Mouse (Mus musculus): ENCODE data around the gene Actn1. TPM values are rescaled to one million over a fixed set of nuclear protein-coding genes. Genes with fewer than 3 reads are reported as not detected.
A peak's percentile ranks its signal among the peaks of the same experiment; 100 is the strongest.

The Actn1 gene
- polyA plus RNA-seq, 1 experiment from 2014 or later: 29.2 TPM

DNA sequence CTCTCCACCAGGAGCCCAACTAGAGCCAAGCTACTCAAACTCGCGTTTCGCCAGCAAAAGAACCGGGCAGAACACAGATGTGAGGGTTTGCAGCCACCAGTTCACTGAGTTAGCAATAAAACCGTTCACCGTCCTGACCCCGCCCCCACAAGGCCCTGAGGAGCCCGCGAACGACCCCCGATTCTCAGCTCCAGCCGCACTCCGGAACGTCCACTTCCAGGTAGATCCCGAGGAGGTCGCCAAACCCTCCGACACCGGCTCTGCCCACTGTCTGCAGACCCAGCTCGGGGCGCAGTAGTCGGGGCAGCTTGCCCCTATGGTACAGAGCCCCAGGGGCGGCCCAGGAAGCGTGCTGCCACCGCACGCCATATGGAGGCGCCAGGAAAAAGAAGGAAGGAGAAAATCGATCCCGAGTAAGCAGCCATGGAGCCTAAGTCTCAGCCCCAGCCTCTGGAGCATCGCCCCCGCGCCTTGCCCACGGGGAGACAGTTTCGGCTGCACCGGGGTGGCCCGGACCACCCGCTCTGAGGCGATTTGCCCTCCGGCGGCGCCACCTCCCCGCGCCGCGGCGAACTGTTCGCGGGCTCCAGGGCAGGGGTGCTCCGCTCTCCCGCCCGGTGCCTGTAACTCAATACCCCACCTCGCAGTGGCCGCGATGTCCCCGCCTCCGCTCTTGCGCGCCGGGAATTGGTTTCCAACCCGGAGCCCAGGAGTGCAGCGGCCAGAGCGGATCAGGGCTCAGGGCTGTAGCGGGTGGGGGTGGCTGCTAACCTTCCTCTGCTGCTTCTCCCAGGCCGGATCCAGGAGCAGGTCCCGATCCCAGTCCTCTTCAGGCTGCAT lies 735 bp downstream of the Actn1 start:
- Histone ChIP-seq H3K27me3 (no peaks in the 10 kb centered on the region), H3K4me1 (replicated peaks) (peaks cover 40% of the 10 kb centered on the region), H3K4me2 (peak overlapping the region; percentile 91), H3K9ac (peak overlapping the region; percentile 88), H3K4me3 (peak overlapping the region; percentile 93), H3K9me3 (replicated peaks) (no peaks in the 10 kb centered on the region), H3K27ac (peak overlapping the region; percentile 98), H3K36me3 (no peaks in the 10 kb centered on the region)
- WGBS: under 1% methylated on average over 61 of the region's 64 CpGs
- peak; percentile 73 for ATAC-seq (replicated peaks; ENCODE audit: insufficient number of reproducible peaks, insufficient read depth, low FRiP score, low read depth)

GRCm38 (mm10) chr12:80258520-80259215 lies 1.5 kb downstream of the Actn1 start:
- Histone ChIP-seq H3K27ac (peak overlapping the region; percentile 98), H3K9me3 (replicated peaks) (no peaks in the 10 kb centered on the region), H3K4me2 (peak overlapping the region; percentile 91), H3K4me3 (peak overlapping the region; percentile 93), H3K27me3 (no peaks in the 10 kb centered on the region), H3K36me3 (no peaks in the 10 kb centered on the region), H3K9ac (peak overlapping the region; percentile 88), H3K4me1 (replicated peaks) (peaks cover 43% of the 10 kb centered on the region)
- ATAC-seq (replicated peaks; ENCODE audit: insufficient number of reproducible peaks, insufficient read depth, low FRiP score, low read depth): no peak
- WGBS: 1% methylated on average over 22 of the region's 22 CpGs

DNA sequence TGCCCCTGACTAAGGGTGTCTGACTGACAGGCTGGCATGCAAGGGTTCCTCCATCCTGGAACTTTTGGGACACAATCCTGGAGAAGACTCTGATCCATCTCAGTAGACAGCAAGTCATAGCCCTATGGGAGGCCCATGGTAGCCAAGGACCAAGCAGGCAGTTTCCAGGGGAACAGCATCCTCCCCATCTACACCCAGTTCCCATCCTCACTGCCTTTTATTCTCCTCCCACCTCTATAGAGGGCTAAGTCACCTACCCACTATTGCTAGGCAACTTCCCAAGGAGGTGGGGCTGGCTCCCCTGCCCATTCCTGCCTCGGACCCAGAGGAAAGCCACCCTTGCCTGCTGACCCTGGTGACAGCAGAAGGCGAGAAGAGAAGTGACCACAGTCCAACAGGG lies 8.2 kb downstream of the Actn1 start:
- no peak for ATAC-seq (replicated peaks; ENCODE audit: insufficient number of reproducible peaks, insufficient read depth, low FRiP score, low read depth)
- H3K9me3 ChIP-seq (replicated peaks): no peaks in the 10 kb centered on the region
- H3K4me3 ChIP-seq: no peak overlapping the region
- no peaks in the 10 kb centered on the region for H3K27me3 ChIP-seq
- H3K4me1 ChIP-seq (replicated peaks): peaks cover 80% of the 10 kb centered on the region
- no peak overlapping the region for H3K4me2 ChIP-seq
- no peak overlapping the region for H3K9ac ChIP-seq
- WGBS: 50% methylated on average over 2 of the region's 2 CpGs
- no peak overlapping the region for H3K27ac ChIP-seq
- no peaks in the 10 kb centered on the region for H3K36me3 ChIP-seq

DNA sequence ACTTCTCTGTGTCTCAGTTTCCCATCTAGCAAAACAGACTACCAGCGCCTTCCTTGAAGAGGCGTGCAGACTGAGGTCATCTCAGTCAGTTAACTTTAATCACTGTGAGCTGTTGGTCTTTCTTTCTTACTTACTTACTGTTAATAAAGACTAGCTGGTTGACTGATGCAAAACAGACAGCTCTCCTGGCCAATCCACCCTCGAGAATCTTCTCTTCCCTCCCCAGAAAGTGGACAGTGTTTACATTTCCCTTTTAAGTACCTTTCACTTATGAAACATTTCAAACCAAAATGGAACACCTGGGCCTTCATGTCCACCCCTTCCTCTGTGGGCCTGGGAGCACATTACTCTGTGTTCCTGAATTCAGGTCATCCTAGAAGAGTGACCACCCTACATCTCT lies 8.6 kb downstream of the Actn1 start:
- no peaks in the 10 kb centered on the region for H3K9me3 ChIP-seq (replicated peaks)
- H3K9ac ChIP-seq: no peak overlapping the region
- H3K4me1 ChIP-seq (replicated peaks): peaks cover 80% of the 10 kb centered on the region
- ATAC-seq (replicated peaks; ENCODE audit: insufficient number of reproducible peaks, insufficient read depth, low FRiP score, low read depth): no peak
- no peaks in the 10 kb centered on the region for H3K27me3 ChIP-seq
- no peak overlapping the region for H3K4me3 ChIP-seq
- no peaks in the 10 kb centered on the region for H3K36me3 ChIP-seq
- H3K4me2 ChIP-seq: no peak overlapping the region
- 66% methylated on average over 3 of the region's 3 CpGs for WGBS
- H3K27ac ChIP-seq: no peak overlapping the region

DNA sequence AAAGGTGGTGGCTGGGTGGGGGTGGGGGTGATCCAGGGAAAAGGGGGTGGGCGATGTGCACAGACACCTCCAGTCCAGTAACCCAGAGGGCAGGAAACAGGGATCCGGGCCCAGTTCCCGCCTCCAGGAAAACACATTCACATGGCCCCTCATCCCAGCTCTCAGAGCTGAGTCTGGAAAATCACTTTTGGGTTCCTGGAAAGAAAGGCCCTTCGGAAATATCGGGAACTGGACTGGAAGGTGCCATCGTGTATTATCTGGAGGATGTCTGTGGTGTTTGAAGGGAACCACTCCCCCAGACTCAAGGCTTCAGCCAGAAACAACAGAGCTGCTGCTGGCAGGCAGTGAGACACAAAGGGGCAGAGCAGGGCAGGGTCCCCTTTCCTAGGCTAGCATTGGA lies 10.6 kb downstream of the Actn1 start:
- WGBS: 44% methylated on average over 6 of the region's 6 CpGs
- ATAC-seq (replicated peaks; ENCODE audit: insufficient number of reproducible peaks, insufficient read depth, low FRiP score, low read depth): no peak
- H3K36me3 ChIP-seq: no peaks in the 10 kb centered on the region
- H3K9ac ChIP-seq: no peak overlapping the region
- peak overlapping the region; percentile 55 for H3K27ac ChIP-seq
- no peaks in the 10 kb centered on the region for H3K9me3 ChIP-seq (replicated peaks)
- no peak overlapping the region for H3K4me2 ChIP-seq
- no peaks in the 10 kb centered on the region for H3K27me3 ChIP-seq
- H3K4me3 ChIP-seq: no peak overlapping the region
- peaks cover 86% of the 10 kb centered on the region for H3K4me1 ChIP-seq (replicated peaks)

DNA sequence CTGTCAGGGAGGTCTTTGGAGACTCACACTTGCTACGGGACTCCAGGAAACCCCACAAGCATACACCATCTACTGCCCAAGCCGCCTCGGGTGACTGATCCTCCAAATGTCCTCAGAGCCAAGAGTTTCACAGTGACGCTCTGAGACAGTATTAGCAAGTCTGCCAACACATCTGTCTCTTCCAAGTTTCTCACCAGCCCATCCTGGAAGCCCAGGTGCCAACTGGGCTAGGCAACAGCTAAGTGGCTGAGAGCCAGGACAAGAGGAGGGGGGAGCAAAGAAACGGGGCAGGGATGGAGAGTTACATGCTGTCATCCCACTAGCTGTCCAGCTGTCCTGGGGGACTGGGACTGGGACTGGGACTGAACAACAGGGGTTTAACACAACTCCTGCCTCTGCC lies 13.1 kb downstream of the Actn1 start:
- 32% methylated on average over 5 of the region's 5 CpGs for WGBS
- Histone ChIP-seq H3K4me1 (replicated peaks) (peaks cover 96% of the 10 kb centered on the region), H3K9ac (no peak overlapping the region), H3K27me3 (no peaks in the 10 kb centered on the region), H3K4me3 (no peak overlapping the region), H3K36me3 (no peaks in the 10 kb centered on the region), H3K9me3 (replicated peaks) (no peaks in the 10 kb centered on the region), H3K27ac (peak overlapping the region; percentile 57), H3K4me2 (no peak overlapping the region)
- peak; percentile 16; the same call in 1 of the 2 replicates for ATAC-seq (replicated peaks; ENCODE audit: insufficient number of reproducible peaks, insufficient read depth, low FRiP score, low read depth)

- Histone ChIP-seq H3K4me1 (replicated peaks) (peaks cover 96% of the 10 kb centered on the region), H3K4me2 (no peak overlapping the region), H3K9ac (no peak overlapping the region), H3K27me3 (no peaks in the 10 kb centered on the region), H3K9me3 (replicated peaks) (no peaks in the 10 kb centered on the region), H3K36me3 (no peaks in the 10 kb centered on the region), H3K4me3 (no peak overlapping the region), H3K27ac (peak overlapping the region; percentile 57)
- no peak for ATAC-seq (replicated peaks; ENCODE audit: insufficient number of reproducible peaks, insufficient read depth, low FRiP score, low read depth)
- WGBS: 53% methylated on average over 2 of the region's 2 CpGs
Measured at GRCm38 (mm10) chr12:80246505-80246904, 13.7 kb downstream of the Actn1 start.

DNA sequence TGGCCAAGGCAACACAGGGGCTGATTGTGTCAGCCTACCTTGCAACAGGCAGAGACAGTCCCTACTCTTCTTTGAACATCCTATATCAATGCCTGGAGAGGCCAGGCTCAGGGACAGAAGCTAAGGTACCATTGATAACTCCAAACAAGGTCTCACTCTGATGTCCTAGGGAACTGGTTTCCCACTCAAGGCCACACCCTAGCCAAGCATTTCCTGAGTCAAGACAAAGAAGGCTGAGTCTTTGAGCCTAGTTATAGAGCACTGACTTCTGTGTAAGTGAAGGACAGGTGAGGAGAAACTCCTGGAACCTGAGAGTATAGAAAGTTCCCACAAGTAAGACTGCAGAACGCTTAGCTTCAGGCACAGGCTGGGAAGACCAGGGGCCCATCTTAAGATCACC lies 15.4 kb downstream of the Actn1 start:
- Histone ChIP-seq H3K4me1 (replicated peaks) (peaks cover 90% of the 10 kb centered on the region), H3K4me3 (no peak overlapping the region), H3K9ac (no peak overlapping the region), H3K9me3 (replicated peaks) (no peaks in the 10 kb centered on the region), H3K4me2 (no peak overlapping the region), H3K36me3 (no peaks in the 10 kb centered on the region), H3K27ac (no peak overlapping the region), H3K27me3 (no peaks in the 10 kb centered on the region)
- ATAC-seq (replicated peaks; ENCODE audit: insufficient number of reproducible peaks, insufficient read depth, low FRiP score, low read depth): no peak
- WGBS: 91% methylated on average over 1 of the region's 1 CpGs

- Histone ChIP-seq H3K27me3 (no peaks in the 10 kb centered on the region), H3K27ac (peak overlapping the region; percentile 23)
Measured at GRCm38 (mm10) chr12:80244127-80244526, 16.0 kb downstream of the Actn1 start.

GRCm38 (mm10) chr12:80243335-80243734 lies 16.8 kb downstream of the Actn1 start:
- no peak overlapping the region for H3K9ac ChIP-seq
- ATAC-seq (replicated peaks; ENCODE audit: insufficient number of reproducible peaks, insufficient read depth, low FRiP score, low read depth): peak; percentile 19; the same call in 1 of the 2 replicates
- no peak overlapping the region for H3K4me3 ChIP-seq
- H3K27me3 ChIP-seq: no peaks in the 10 kb centered on the region
- H3K9me3 ChIP-seq (replicated peaks): no peaks in the 10 kb centered on the region
- no peaks in the 10 kb centered on the region for H3K36me3 ChIP-seq
- peak overlapping the region; percentile 23 for H3K27ac ChIP-seq
- WGBS: 61% methylated on average over 4 of the region's 4 CpGs
- H3K4me1 ChIP-seq (replicated peaks): peaks cover 91% of the 10 kb centered on the region
- no peak overlapping the region for H3K4me2 ChIP-seq

More at GRCm38 (mm10) chr12:80244127-80244526, 16.0 kb downstream of the Actn1 start:
- Histone ChIP-seq H3K36me3 (no peaks in the 10 kb centered on the region), H3K4me2 (no peak overlapping the region), H3K9me3 (replicated peaks) (no peaks in the 10 kb centered on the region), H3K4me1 (replicated peaks) (peaks cover 90% of the 10 kb centered on the region), H3K4me3 (no peak overlapping the region), H3K9ac (no peak overlapping the region)
- 46% methylated on average over 6 of the region's 6 CpGs for WGBS
- ATAC-seq (replicated peaks; ENCODE audit: insufficient number of reproducible peaks, insufficient read depth, low FRiP score, low read depth): no peak

DNA sequence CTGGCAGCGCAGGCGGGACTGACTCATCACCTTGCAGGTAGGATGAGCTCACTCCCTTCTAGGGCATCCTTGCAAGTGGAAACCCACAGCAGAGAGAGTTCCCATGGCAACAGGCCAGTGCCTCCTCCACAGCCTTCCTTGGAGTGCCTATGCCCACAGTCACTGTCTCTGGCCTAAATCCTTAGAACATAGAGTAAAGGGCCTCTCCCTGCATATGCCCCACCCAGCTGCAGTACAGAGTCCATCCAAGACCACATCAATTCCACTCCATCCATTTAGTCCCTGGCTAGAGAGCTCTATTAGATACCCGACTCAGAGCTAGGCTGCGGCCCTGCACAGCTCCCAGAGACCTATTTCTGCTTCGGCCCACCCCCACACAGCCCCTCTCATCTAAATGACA lies 20.7 kb downstream of the Actn1 start:
- no peak for ATAC-seq (replicated peaks; ENCODE audit: insufficient number of reproducible peaks, insufficient read depth, low FRiP score, low read depth)
- Histone ChIP-seq H3K9ac (no peak overlapping the region), H3K9me3 (replicated peaks) (no peaks in the 10 kb centered on the region), H3K27me3 (no peaks in the 10 kb centered on the region), H3K4me2 (no peak overlapping the region), H3K27ac (peak overlapping the region; percentile 47), H3K4me1 (replicated peaks) (peaks cover 65% of the 10 kb centered on the region), H3K4me3 (no peak overlapping the region), H3K36me3 (peaks cover 2% of the 10 kb centered on the region; the same call in 1 of the 2 replicates)
- 86% methylated on average over 5 of the region's 5 CpGs for whole genome bisulfite sequencing
